Mouse (Mus musculus) hindbrain, embryonic 10.5 days (tissue): Measurements from ENCODE around the gene Krtap5-5. TPM values are rescaled to one million over a fixed set of nuclear protein-coding genes. Genes with fewer than 3 reads are reported as not detected.

Source experiments
- DNase-seq: peaks from one replicate; pipeline ENCODE4 v3.0.0-alpha.2; 2017; ENCODE audit warnings: low spot score
- H3K27ac ChIP-seq: fragments of 300-500 bp; sonication (generic); 2 replicates; pipeline ENCODE4 v1.5.1; 2016; ENCODE audit warnings: mild to moderate bottlenecking, moderate library complexity
- H3K27me3 ChIP-seq: fragments of 300-500 bp; sonication (generic); 2 replicates; pipeline ENCODE4 v1.6.1; 2016; ENCODE audit warnings: mild to moderate bottlenecking; ENCODE audit not compliant: poor library complexity, insufficient read depth, severe bottlenecking
- H3K36me3 ChIP-seq: fragments of 300-500 bp; sonication (generic); 2 replicates; pipeline ENCODE4 v1.6.1; 2016; ENCODE audit warnings: mild to moderate bottlenecking, moderate library complexity
- H3K4me1 ChIP-seq: fragments of 300-500 bp; sonication (generic); replicated peaks from 2 replicates; pipeline ENCODE4 v1.6.1; 2016; ENCODE audit warnings: mild to moderate bottlenecking
- H3K4me3 ChIP-seq: fragments of 300-500 bp; sonication (generic); 2 replicates; pipeline ENCODE4 v1.5.1; 2016; ENCODE audit warnings: mild to moderate bottlenecking, moderate library complexity
- H3K9me3 ChIP-seq: fragments of 300-500 bp; sonication (generic); 2 replicates; pipeline ENCODE4 v1.6.1; 2016; ENCODE audit warnings: mild to moderate bottlenecking, moderate library complexity
- WGBS: fragments of 180-500 bp; shearing (Covaris S2); methylation state at CpG from one replicate; pipeline ENCODE4 v1.1.7; 2016; 5-methylcytosine and 5-hydroxymethylcytosine counted together
- polyA plus RNA-seq: library from polyadenylated mRNA; unstranded; fragments of >200 nt; fragmentation: Nextera tagmentation; extraction: Ambion mirVana; gene quantifications from 2 replicates; pipeline ENCODE4 v1.2.1, GENCODE M21; 2016

Krtap5-5 gene
- polyA plus RNA-seq, 1 experiment from 2014 or later, result not detected

- WGBS, result 75% methylated on average over 1 of the region's 1 CpGs
- no peaks in the 10 kb centered on the region for H3K36me3 ChIP-seq
- H3K27ac ChIP-seq, result no peak within 1 kb of the TSS
- H3K27me3 ChIP-seq, result no peaks in the 10 kb centered on the region
- H3K4me3 ChIP-seq, result no peak within 1 kb of the TSS
- H3K9me3 ChIP-seq, result no peaks in the 10 kb centered on the region
- no peaks in the 10 kb centered on the region for H3K4me1 ChIP-seq
- no peak for DNase-seq
Measured at GRCm38 (mm10) chr7:142201064-142201463, 28.7 kb downstream of the Krtap5-5 start, which contains the start of gene Krtap5-3. TSS of gene Krtap5-3 (plus strand) at chr7:142201364.

- Histone ChIP-seq H3K27ac (no peak overlapping the region), H3K27me3 (no peaks in the 10 kb centered on the region), H3K4me1 (no peaks in the 10 kb centered on the region), H3K9me3 (no peaks in the 10 kb centered on the region), H3K36me3 (no peaks in the 10 kb centered on the region), H3K4me3 (no peak overlapping the region)
- 87% methylated on average over 2 of the region's 2 CpGs for WGBS
- DNase-seq, result no peak
Measured at GRCm38 (mm10) chr7:142198748-142199147, 31.0 kb downstream of the Krtap5-5 start.

GRCm38 (mm10) chr7:142190289-142190688 is 39.5 kb downstream of the Krtap5-5 start, which contains the start of gene Gm10153:
TSS of gene Gm10153 (minus strand) at chr7:142190389.
- no peaks in the 10 kb centered on the region for H3K4me1 ChIP-seq
- no peak within 1 kb of the TSS for H3K27ac ChIP-seq
- H3K27me3 ChIP-seq, result no peaks in the 10 kb centered on the region
- no peaks in the 10 kb centered on the region for H3K9me3 ChIP-seq
- no peak within 1 kb of the TSS for H3K4me3 ChIP-seq
- no peaks in the 10 kb centered on the region for H3K36me3 ChIP-seq
- 53% methylated on average over 2 of the region's 2 CpGs for WGBS
- DNase-seq, result no peak

- Histone ChIP-seq H3K4me1 (no peaks in the 10 kb centered on the region), H3K4me3 (no peak overlapping the region), H3K27me3 (no peaks in the 10 kb centered on the region), H3K27ac (no peak overlapping the region), H3K9me3 (no peaks in the 10 kb centered on the region; the same call in 1 of the 2 replicates), H3K36me3 (no peaks in the 10 kb centered on the region)
- DNase-seq, result no peak
- 83% methylated on average over 2 of the region's 2 CpGs for WGBS
Measured at GRCm38 (mm10) chr7:142188156-142188555, 41.6 kb downstream of the Krtap5-5 start.

GRCm38 (mm10) chr7:142181021-142181420 is 48.8 kb downstream of the Krtap5-5 start:
- no peak for DNase-seq
- Histone ChIP-seq H3K4me3 (no peak overlapping the region), H3K27me3 (no peaks in the 10 kb centered on the region), H3K4me1 (no peaks in the 10 kb centered on the region), H3K27ac (no peak overlapping the region), H3K9me3 (no peaks in the 10 kb centered on the region; the same call in 1 of the 2 replicates), H3K36me3 (no peaks in the 10 kb centered on the region)
- WGBS, result 62% methylated on average over 1 of the region's 1 CpGs

Other genes with a start within 250 kb of the Krtap5-5 start
- 61.4 and 62.4 TPM in 2 replicates for gene Mob2, start 168.9 kb downstream of the Krtap5-5 start, polyA plus RNA-seq
- 7.8 and 20.1 TPM in 2 replicates for gene Dusp8, start 134.1 kb downstream of the Krtap5-5 start, polyA plus RNA-seq
- gene Gm45618, start 109.2 kb downstream of the Krtap5-5 start, polyA plus RNA-seq, result not detected in 2 replicates
- gene Gm39115, start 93.9 kb downstream of the Krtap5-5 start, polyA plus RNA-seq, result not detected in 2 replicates
- not detected in 2 replicates for gene Gm45337, start 85.4 kb downstream of the Krtap5-5 start, polyA plus RNA-seq
- gene Gm29735, start 72.9 kb downstream of the Krtap5-5 start, polyA plus RNA-seq, result not detected in 2 replicates
- not detected in 2 replicates for gene Gm4553, start 64.2 kb downstream of the Krtap5-5 start, polyA plus RNA-seq
- not detected in 2 replicates for gene Krtap5-2, start 54.0 kb downstream of the Krtap5-5 start, polyA plus RNA-seq
- not detected in 2 replicates for gene Gm10153, start 39.6 kb downstream of the Krtap5-5 start, polyA plus RNA-seq
- gene Krtap5-3, start 28.6 kb downstream of the Krtap5-5 start, polyA plus RNA-seq, result not detected in 2 replicates
- not detected in 2 replicates for gene Gm7579, start 18.1 kb downstream of the Krtap5-5 start, polyA plus RNA-seq
- not detected in 2 replicates for gene Gm40460, start 11.1 kb upstream of the Krtap5-5 start, polyA plus RNA-seq
- not detected in 2 replicates for gene Gm2431, start 28.4 kb upstream of the Krtap5-5 start, polyA plus RNA-seq
- gene Gm4559, start 44.4 kb upstream of the Krtap5-5 start, polyA plus RNA-seq, result not detected in 2 replicates
- gene Krtap5-1, start 67.1 kb upstream of the Krtap5-5 start, polyA plus RNA-seq, result not detected in 2 replicates
- not detected in 2 replicates for gene Krtap5-4, start 73.6 kb upstream of the Krtap5-5 start, polyA plus RNA-seq
- gene Ifitm10, start 143.8 kb upstream of the Krtap5-5 start, polyA plus RNA-seq, result 0.63 and 1.1 TPM in 2 replicates
- gene Gm49369, start 152.7 kb upstream of the Krtap5-5 start, polyA plus RNA-seq, result 1.5 TPM in 1 of 2 replicates, not detected in the other
- 159 and 198 TPM in 2 replicates for gene Ctsd, start 158.1 kb upstream of the Krtap5-5 start, polyA plus RNA-seq
- gene Syt8, start 204.9 kb upstream of the Krtap5-5 start, polyA plus RNA-seq, result not detected in 2 replicates
- 1.2 and 1.3 TPM in 2 replicates for gene Tnni2, start 211.8 kb upstream of the Krtap5-5 start, polyA plus RNA-seq
- 17.9 and 19.4 TPM in 2 replicates for gene Lsp1, start 230.8 kb upstream of the Krtap5-5 start, polyA plus RNA-seq